Mouse (Mus musculus) heart, postnatal 14 days (tissue): ENCODE results near the gene Cdc16. TPM values are rescaled to one million over a fixed set of nuclear protein-coding genes. Genes with fewer than 3 reads are reported as not detected.

ENCODE experiments used
- DNase-seq, 2 experiments: peaks; one replicate each; pipeline ENCODE4 v3.0.0; 2021 to 2022
- intact Hi-C: fragments of 180-260 bp; cut with DNase I; formaldehyde crosslinking; loops from one replicate; pipeline ENCODE4 v1.15.1; 2025
- total RNA-seq, 2 experiments: library from RNA; stranded (reverse); gene quantifications; 2 replicates each; pipeline ENCODE4 v1.2.3; 2021

Cdc16 gene
- total RNA-seq, 2 experiments from 2014 or later = 32.3 to 33.4 TPM

DNA sequence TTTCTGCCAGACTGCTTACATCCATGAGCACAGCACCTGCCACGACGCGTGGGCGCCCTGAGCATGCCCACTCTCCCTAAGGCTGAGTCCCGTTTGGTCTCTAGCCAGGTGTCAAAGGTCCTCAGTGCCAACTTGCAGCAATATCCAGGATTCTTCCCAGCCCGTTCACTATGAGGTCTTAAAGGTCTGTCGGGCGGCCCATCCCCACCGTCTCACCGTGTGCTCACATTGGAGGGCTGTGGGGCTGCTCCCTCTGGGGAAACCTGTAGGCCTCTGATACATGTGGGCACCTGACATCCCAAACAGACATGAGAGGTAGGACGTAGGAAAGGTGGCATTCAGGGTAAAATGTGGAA lies 36.2 kb downstream of the Cdc16 start:
- intact Hi-C loops = no loop called here
- no peak for DNase-seq

- intact Hi-C loops = no loop called here
- DNase-seq = no peak
Measured at GRCm38 (mm10) chr8:13797676-13798075, 40.2 kb downstream of the Cdc16 start.

DNA sequence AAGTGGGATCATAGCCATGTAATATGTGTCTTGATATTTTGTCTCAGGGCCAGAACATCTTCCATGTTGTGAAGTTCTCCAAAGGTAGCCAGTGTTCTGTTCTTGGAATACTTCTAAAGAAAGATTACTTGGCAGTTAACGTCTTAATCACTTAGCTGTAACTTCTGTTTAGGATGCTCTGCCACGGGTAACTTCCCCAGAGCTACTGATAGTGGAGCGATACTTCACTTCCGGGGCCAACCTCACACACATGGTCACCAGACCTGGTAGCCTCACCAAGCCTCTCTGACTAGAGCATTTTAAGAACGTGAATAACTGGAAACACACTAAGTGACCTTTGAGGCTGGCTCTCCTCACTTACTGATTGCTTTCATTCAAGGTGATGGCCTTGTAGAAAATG lies 42.1 kb downstream of the Cdc16 start:
- no peak for DNase-seq
- intact Hi-C loops = no loop called here

GRCm38 (mm10) chr8:13828598-13829172 lies 71.2 kb downstream of the Cdc16 start:
- intact Hi-C loops = no loop called here
- no peak for DNase-seq

Other genes starting within 250 kb of the Cdc16 start
- not detected for gene 1700029H14Rik, start 195.2 kb upstream of the Cdc16 start, total RNA-seq
- 10 to 100 TPM; 22.2 to 22.6 TPM for gene Rasa3, start 80.1 kb upstream of the Cdc16 start, total RNA-seq
- gene Cfap97d2, start 51.8 kb upstream of the Cdc16 start, total RNA-seq = not detected
- gene Upf3a, start 27.9 kb downstream of the Cdc16 start, total RNA-seq = 10 to 100 TPM; 12.0 to 13.3 TPM
- gene AF366264, start 80.7 kb downstream of the Cdc16 start, total RNA-seq = not detected
- 1 to 10 TPM; 8.3 to 8.8 TPM for gene Champ1, start 112.0 kb downstream of the Cdc16 start, total RNA-seq
- gene Coprs, start 132.6 kb downstream of the Cdc16 start, total RNA-seq = 10 to 100 TPM; 11.6 to 13.4 TPM